Mouse (Mus musculus): ENCODE data around the gene Bend3. TPM values are rescaled to one million over a fixed set of nuclear protein-coding genes. Genes with fewer than 3 reads are reported as not detected.

Bend3 gene
- polyA plus RNA-seq, 1 experiment from 2014 or later: 5.8 TPM

DNA sequence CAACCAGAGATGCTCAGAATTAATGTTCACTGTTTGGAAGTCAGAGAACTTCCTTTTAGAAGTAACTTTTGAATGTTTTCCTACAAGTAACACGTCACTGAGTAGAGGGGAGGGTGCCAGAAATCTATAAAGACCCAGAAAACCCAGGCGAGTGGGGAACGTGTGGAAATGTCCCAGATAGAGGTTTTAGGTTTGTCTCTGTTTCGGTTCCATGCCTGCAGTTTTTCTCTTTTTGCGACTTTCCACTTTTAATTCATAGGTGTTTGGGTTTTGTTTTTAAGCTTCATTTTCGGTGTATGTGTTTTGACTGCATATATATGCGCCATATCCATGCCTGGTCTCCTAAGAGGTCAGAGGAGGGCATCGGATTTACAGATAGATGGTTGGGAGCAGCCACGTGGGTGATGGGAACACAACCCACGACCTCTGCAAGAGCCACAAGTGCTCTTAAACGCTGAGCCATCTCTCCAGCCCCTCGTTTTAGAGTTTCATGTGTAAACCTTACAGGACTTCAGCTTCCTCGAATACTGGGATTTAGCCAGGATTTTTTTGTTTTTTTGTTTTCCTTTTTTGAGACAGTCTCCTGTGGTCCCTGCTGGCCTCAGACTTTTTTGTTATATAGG, 1.7 kb downstream of the Bend3 start:
- no peaks in the 10 kb centered on the region for H3K36me3 ChIP-seq
- 5% methylated on average over 13 of the region's 13 CpGs for WGBS
- peak overlapping the region; percentile 99 for H3K27ac ChIP-seq
- H3K4me3 ChIP-seq (replicated peaks): peak overlapping the region; percentile 77
- H3K4me2 ChIP-seq: peak overlapping the region; percentile 78
- no peaks in the 10 kb centered on the region for H3K9me3 ChIP-seq
- H3K9ac ChIP-seq (replicated peaks): peak overlapping the region; percentile 98
- peaks cover 43% of the 10 kb centered on the region for H3K4me1 ChIP-seq (replicated peaks)
- no peak for ATAC-seq (ENCODE audit: insufficient number of reproducible peaks, insufficient read depth, low FRiP score, low TSS enrichment, low read depth)
- no peaks in the 10 kb centered on the region for H3K27me3 ChIP-seq

- Histone ChIP-seq H3K36me3 (no peaks in the 10 kb centered on the region), H3K27me3 (no peaks in the 10 kb centered on the region), H3K9me3 (no peaks in the 10 kb centered on the region), H3K27ac (no peak overlapping the region), H3K4me3 (replicated peaks) (no peak overlapping the region; the same call in 1 of the 2 replicates), H3K4me1 (replicated peaks) (peaks cover 43% of the 10 kb centered on the region), H3K4me2 (peak overlapping the region; percentile 78), H3K9ac (replicated peaks) (no peak overlapping the region)
- WGBS: 28% methylated on average over 4 of the region's 4 CpGs
- no peak for ATAC-seq (ENCODE audit: insufficient number of reproducible peaks, insufficient read depth, low FRiP score, low TSS enrichment, low read depth)
These were observed 2.5 kb downstream of the Bend3 start for GRCm38 (mm10) chr10:43481179-43481578.

DNA sequence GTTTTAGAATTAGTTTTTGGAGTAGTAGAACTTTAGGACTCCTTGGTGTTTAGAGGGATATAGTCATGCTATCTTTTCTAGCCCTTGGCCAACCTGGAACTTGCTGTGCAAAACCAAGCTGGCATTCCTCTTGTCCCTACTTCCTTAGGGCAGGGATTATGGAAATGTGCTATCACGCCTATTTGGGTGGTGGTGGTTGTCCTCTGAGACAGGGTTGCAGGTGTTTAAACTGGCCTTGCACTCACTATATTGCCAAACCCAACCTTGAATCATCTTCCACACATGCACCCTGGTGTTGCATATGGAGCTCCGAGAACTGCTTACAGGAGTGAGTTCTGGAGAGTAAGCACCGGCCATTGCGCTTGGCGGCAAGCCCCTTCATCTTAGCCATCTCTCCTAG, 3.4 kb downstream of the Bend3 start:
- 94% methylated on average over 5 of the region's 5 CpGs for WGBS
- H3K4me2 ChIP-seq: no peak overlapping the region
- H3K4me3 ChIP-seq (replicated peaks): no peak overlapping the region
- H3K9me3 ChIP-seq: no peaks in the 10 kb centered on the region
- no peaks in the 10 kb centered on the region; the same call in 1 of the 2 replicates for H3K36me3 ChIP-seq
- no peak overlapping the region for H3K27ac ChIP-seq
- H3K4me1 ChIP-seq (replicated peaks): peaks cover 42% of the 10 kb centered on the region
- H3K9ac ChIP-seq (replicated peaks): no peak overlapping the region
- no peak for ATAC-seq (ENCODE audit: insufficient number of reproducible peaks, insufficient read depth, low FRiP score, low TSS enrichment, low read depth)
- H3K27me3 ChIP-seq: no peaks in the 10 kb centered on the region

DNA sequence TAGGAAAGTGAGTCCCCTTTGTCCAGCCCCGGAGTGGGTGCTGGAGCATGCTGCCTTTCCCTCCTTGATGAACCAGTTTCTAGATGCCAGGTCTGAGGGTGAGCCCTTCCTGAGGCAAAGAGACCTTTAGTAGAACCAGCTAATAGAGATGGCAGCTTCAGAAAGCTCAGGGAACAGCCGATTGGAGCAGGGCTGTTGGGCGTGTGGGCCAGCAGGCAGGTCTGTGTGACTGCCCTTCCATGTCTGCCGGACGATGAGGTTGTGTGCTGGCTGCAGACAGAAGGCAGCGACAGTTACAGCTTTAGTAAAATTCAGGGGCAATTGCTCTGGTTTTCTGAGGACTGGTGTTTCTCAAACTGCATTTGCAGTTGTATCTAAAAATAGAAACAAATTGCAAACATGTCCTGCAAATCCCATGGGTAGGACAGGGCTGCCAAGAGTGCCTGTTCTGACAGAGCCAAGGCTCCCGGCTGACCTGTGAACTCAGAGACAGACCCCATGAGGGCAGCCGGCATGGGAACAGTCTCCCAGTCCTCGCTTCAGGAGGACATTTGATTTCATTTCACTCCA, 4.9 kb downstream of the Bend3 start:
- peak overlapping the region; percentile 68 for H3K27ac ChIP-seq
- H3K4me1 ChIP-seq (replicated peaks): peaks cover 47% of the 10 kb centered on the region

GRCm38 (mm10) chr10:43485751-43486268, 7.2 kb downstream of the Bend3 start:
- Histone ChIP-seq H3K4me2 (no peak overlapping the region), H3K4me1 (replicated peaks) (peaks cover 60% of the 10 kb centered on the region), H3K4me3 (replicated peaks) (no peak overlapping the region), H3K36me3 (no peaks in the 10 kb centered on the region; the same call in 1 of the 2 replicates), H3K9ac (replicated peaks) (no peak overlapping the region), H3K27me3 (no peaks in the 10 kb centered on the region), H3K9me3 (no peaks in the 10 kb centered on the region), H3K27ac (0 out of 2 replicates have a peak overlapping the region, but pooled peaks have one; percentile 8)
- WGBS: 73% methylated on average over 6 of the region's 6 CpGs
- no peak for ATAC-seq (ENCODE audit: insufficient number of reproducible peaks, insufficient read depth, low FRiP score, low TSS enrichment, low read depth)

More for the DNA sequence above, 4.9 kb downstream of the Bend3 start:
- no peaks in the 10 kb centered on the region; the same call in 1 of the 2 replicates for H3K36me3 ChIP-seq
- H3K4me2 ChIP-seq: peak overlapping the region; percentile 22; the same call in 1 of the 2 replicates
- 29% methylated on average over 9 of the region's 9 CpGs for WGBS
- no peak overlapping the region for H3K4me3 ChIP-seq (replicated peaks)
- no peak for ATAC-seq (ENCODE audit: insufficient number of reproducible peaks, insufficient read depth, low FRiP score, low TSS enrichment, low read depth)
- no peaks in the 10 kb centered on the region for H3K27me3 ChIP-seq
- H3K9me3 ChIP-seq: no peaks in the 10 kb centered on the region
- peak overlapping the region; percentile 42 for H3K9ac ChIP-seq (replicated peaks)

DNA sequence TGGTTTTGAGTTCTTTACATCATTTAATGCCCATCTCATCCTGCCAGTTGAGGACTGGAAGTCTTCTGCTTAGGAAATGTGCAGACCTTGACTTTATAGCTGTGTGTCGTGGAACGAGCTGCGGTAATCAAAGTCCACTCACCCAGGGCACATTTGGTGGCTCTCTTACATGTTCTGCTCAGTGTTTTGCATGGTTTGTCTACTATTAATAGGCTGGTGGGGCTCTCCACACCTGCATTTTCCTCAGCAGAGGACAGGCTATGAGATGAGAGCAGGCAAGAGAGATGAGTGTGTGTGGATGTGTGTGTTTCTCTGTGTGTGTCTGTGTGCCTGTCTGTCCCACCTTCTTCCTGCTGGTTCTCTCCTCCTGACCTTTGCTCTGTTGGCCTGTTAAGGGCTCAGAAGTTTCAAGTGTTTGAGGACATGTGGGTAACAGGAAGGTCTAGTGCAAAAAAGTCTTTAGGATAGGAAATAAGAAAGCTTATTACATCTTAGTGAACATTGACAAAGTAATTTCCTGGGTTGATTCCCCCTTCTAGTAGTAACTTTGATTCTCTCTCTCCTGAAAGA, 8.9 kb downstream of the Bend3 start:
- H3K36me3 ChIP-seq: no peaks in the 10 kb centered on the region; the same call in 1 of the 2 replicates
- WGBS: 50% methylated on average over 3 of the region's 3 CpGs
- peaks cover 47% of the 10 kb centered on the region for H3K4me1 ChIP-seq (replicated peaks)

GRCm38 (mm10) chr10:43488258-43488657, 9.6 kb downstream of the Bend3 start:
- WGBS: 63% methylated on average over 4 of the region's 4 CpGs
- H3K27me3 ChIP-seq: no peaks in the 10 kb centered on the region
- ATAC-seq (ENCODE audit: insufficient number of reproducible peaks, insufficient read depth, low FRiP score, low TSS enrichment, low read depth): no peak

More for the DNA sequence above, 8.9 kb downstream of the Bend3 start:
- no peak overlapping the region for H3K9ac ChIP-seq (replicated peaks)
- no peak overlapping the region for H3K4me3 ChIP-seq (replicated peaks)
- no peak overlapping the region for H3K27ac ChIP-seq
- no peak overlapping the region for H3K4me2 ChIP-seq
- no peaks in the 10 kb centered on the region for H3K27me3 ChIP-seq
- ATAC-seq (ENCODE audit: insufficient number of reproducible peaks, insufficient read depth, low FRiP score, low TSS enrichment, low read depth): no peak
- H3K9me3 ChIP-seq: no peaks in the 10 kb centered on the region

DNA sequence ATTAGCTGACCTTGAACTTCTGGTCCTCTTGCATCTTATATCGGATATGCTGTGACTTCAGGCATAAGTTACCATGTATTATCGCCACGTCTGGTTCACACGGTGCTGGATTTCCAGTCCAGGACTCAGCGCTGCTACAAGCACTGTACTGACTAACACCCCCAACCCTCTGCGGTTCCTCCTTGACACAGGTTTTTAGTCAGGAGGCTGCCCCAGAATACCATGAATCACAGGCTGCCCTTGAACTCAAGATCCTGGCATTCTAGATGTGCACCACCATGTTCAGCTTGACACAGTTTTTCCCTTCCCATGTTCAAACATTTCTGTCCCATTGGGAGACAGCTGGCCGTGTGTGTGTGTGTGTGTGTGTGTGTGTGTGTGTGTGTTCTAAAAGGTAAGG, 10.5 kb downstream of the Bend3 start:
- no peak overlapping the region for H3K9ac ChIP-seq (replicated peaks)
- H3K36me3 ChIP-seq: peaks cover 5% of the 10 kb centered on the region
- no peaks in the 10 kb centered on the region for H3K9me3 ChIP-seq
- H3K4me1 ChIP-seq (replicated peaks): peaks cover 34% of the 10 kb centered on the region
- no peak for ATAC-seq (ENCODE audit: insufficient number of reproducible peaks, insufficient read depth, low FRiP score, low TSS enrichment, low read depth)
- H3K27ac ChIP-seq: no peak overlapping the region
- no peak overlapping the region for H3K4me3 ChIP-seq (replicated peaks)
- H3K27me3 ChIP-seq: no peaks in the 10 kb centered on the region
- no peak overlapping the region for H3K4me2 ChIP-seq
- 87% methylated on average over 7 of the region's 7 CpGs for WGBS

More at GRCm38 (mm10) chr10:43488258-43488657, 9.6 kb downstream of the Bend3 start:
- Histone ChIP-seq H3K4me2 (no peak overlapping the region), H3K27ac (no peak overlapping the region), H3K36me3 (no peaks in the 10 kb centered on the region; the same call in 1 of the 2 replicates), H3K9ac (replicated peaks) (no peak overlapping the region), H3K4me3 (replicated peaks) (no peak overlapping the region), H3K9me3 (no peaks in the 10 kb centered on the region), H3K4me1 (replicated peaks) (peaks cover 39% of the 10 kb centered on the region)

DNA sequence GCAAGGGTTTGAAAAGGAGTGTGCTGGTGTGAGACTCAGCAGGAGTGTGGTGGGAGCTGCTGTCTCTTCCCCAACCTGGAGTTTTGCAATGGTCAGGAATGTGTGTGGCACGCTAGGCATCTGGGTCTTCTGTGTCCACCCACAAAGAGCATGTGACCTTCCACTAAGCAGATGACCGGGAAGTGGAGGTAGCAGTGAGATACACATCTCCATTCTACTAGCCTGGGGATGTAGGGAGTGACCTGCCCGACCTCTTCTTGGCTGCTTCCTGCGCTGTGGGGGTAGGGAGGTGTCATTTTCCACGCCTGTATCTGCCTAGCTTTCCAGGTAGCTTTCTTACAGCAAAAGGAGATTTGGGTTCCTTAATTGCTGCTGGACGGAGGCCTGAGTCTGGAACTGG, 10.9 kb downstream of the Bend3 start:
- Histone ChIP-seq H3K9me3 (no peaks in the 10 kb centered on the region), H3K27ac (no peak overlapping the region), H3K4me3 (replicated peaks) (no peak overlapping the region), H3K36me3 (peaks cover 9% of the 10 kb centered on the region), H3K4me2 (no peak overlapping the region), H3K9ac (replicated peaks) (no peak overlapping the region), H3K4me1 (replicated peaks) (peaks cover 34% of the 10 kb centered on the region), H3K27me3 (no peaks in the 10 kb centered on the region)
- ATAC-seq (ENCODE audit: insufficient number of reproducible peaks, insufficient read depth, low FRiP score, low TSS enrichment, low read depth): no peak
- 24% methylated on average over 6 of the region's 6 CpGs for WGBS

DNA sequence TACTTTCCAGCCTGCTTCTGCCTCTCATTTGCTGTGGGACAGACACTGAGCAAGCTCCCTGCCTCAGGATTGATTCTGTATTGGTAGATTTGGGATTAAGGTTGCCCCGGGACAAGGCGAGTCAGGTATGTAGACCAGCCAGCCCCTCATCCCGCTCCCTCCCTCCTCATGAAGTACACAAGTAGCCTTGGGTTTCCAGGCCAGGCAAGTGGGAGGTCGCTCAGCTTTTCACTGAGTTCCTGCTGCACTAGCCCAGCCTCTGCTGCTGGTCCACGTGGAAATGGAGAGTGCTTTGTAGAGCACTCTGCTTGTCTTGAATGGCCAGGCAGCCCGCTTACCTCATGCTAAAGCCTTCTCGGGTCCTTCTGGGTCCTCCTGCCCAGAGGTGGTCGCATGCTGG, 11.4 kb downstream of the Bend3 start:
- WGBS: 60% methylated on average over 8 of the region's 8 CpGs
- Histone ChIP-seq H3K27me3 (no peaks in the 10 kb centered on the region), H3K27ac (no peak overlapping the region), H3K9me3 (no peaks in the 10 kb centered on the region), H3K4me2 (no peak overlapping the region), H3K36me3 (peaks cover 14% of the 10 kb centered on the region), H3K4me3 (replicated peaks) (no peak overlapping the region), H3K9ac (replicated peaks) (no peak overlapping the region), H3K4me1 (replicated peaks) (peaks cover 34% of the 10 kb centered on the region)
- ATAC-seq (ENCODE audit: insufficient number of reproducible peaks, insufficient read depth, low FRiP score, low TSS enrichment, low read depth): no peak

DNA sequence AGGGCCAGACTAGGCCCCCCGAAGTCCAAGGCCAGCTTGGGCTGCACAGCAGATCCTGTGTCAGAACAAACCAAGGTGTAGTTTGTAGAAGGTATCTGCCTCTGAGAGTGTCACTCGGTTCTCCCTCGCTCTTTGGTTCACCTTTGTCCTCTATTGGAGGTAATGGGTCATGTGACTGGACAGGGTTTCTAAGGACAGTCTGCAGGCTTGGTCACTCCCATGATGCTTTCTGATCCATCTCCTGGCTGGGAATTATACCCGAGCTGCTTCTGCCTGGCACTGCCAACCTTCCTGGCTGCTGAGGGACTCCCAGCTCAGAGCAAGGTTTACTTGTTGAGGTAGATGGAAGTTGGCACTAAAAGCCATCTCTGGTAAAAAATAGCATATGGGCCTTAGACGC, 12.2 kb downstream of the Bend3 start:
- Histone ChIP-seq H3K9ac (replicated peaks) (no peak overlapping the region), H3K27me3 (no peaks in the 10 kb centered on the region), H3K27ac (no peak overlapping the region), H3K4me2 (no peak overlapping the region), H3K36me3 (peaks cover 22% of the 10 kb centered on the region), H3K4me3 (replicated peaks) (no peak overlapping the region), H3K4me1 (replicated peaks) (peaks cover 34% of the 10 kb centered on the region), H3K9me3 (no peaks in the 10 kb centered on the region)
- ATAC-seq (ENCODE audit: insufficient number of reproducible peaks, insufficient read depth, low FRiP score, low TSS enrichment, low read depth): no peak
- WGBS: 87% methylated on average over 5 of the region's 5 CpGs

All from limb, embryonic 12.5 days (tissue).